Mouse (Mus musculus): Measurements from ENCODE around the gene Psmb6.

Psmb6 gene

GRCm38 (mm10) chr11:70525184-70525678, at the start of gene Psmb6:
Psmb6 (plus strand) TSS chr11:70525367.
- DNase-seq (ENCODE audit: low read depth in 2 of 2, low spot score in 2 of 2): peak; percentile 84 to 87

DNA sequence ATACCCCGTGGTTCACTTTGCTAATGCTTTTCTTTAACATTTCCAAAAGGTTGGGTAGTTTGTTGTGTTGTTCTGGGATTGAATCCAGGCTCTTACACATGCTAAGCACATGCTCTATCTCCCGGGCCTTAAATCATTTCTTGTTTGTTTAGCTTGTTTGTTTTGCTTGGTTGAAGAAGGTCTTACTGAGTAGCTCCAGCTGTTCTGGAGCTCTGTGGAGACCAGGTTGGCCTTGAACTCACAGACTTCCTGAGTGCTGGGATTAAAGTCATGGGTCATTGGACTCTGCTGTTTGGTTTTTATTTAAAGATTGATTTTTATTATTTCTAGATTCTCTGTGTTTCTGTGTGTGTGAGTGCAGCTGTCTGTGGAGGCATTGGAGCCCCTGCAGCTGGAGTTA, 39.7 kb upstream of the Psmb6 start:
- DNase-seq (ENCODE audit: low read depth in 2 of 2, low spot score in 2 of 2): no peak

DNA sequence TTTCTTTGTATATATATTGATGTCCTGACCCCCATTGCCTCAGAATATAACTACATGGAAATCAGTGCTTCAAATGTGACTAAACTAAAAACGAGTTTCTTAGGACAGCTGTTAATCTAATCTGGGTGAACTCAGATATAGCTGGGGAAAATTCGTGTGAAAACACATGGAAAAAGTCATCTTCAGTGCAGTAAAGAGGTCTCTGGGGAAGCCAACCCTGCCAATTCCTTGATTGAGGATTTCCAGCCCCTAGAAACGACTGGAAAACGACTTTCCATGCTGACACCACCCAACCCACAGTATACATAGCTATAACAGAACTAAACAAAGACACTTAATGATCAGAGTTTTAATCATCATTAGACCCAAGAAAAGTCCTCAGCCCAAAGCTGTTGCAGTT, 37.4 kb upstream of the Psmb6 start:
- no peak for DNase-seq (ENCODE audit: low read depth in 2 of 2, low spot score in 2 of 2)

DNA sequence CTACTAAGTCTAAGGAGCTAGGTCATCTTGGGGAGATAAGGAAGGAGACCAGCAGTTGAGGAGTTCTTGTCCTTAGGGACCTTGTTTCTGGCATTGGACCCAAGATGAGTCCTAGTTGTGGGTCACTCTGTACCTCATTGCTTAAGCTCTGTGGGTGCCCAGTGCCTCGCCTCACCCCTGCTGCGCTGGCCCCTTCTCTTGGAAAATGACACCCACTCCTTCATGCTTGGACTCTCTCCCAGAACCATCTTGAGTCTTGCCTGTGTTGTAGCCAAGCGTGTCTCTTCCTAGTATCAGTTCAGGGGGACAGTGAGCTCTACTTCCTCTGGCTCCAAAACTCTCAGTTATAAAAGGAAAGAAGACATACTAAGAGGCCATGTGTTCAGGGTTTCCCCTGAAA, 36.0 kb upstream of the Psmb6 start:
- no peak for DNase-seq (ENCODE audit: low read depth in 2 of 2, low spot score in 2 of 2)

DNA sequence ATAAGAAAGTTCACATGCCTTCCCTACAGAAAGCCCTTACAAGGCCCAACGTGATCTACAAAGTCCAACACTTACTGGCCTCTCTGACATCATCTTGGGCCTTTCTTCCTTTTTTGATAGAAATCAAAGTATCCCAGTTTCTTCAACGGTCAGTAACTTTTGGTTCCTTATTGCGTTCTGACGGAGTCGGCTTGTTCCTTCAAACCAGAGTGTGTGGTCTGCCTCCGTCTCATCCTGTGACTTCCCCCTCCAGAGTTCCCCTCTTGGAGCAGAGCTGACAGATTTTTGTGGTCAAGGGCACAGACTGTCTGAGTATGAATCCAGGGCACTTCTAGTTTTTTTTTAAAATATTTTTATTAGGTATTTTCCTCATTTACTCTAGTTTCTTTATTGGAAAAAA, 35.5 kb upstream of the Psmb6 start:
- DNase-seq (ENCODE audit: low read depth in 2 of 2, low spot score in 2 of 2): no peak

DNA sequence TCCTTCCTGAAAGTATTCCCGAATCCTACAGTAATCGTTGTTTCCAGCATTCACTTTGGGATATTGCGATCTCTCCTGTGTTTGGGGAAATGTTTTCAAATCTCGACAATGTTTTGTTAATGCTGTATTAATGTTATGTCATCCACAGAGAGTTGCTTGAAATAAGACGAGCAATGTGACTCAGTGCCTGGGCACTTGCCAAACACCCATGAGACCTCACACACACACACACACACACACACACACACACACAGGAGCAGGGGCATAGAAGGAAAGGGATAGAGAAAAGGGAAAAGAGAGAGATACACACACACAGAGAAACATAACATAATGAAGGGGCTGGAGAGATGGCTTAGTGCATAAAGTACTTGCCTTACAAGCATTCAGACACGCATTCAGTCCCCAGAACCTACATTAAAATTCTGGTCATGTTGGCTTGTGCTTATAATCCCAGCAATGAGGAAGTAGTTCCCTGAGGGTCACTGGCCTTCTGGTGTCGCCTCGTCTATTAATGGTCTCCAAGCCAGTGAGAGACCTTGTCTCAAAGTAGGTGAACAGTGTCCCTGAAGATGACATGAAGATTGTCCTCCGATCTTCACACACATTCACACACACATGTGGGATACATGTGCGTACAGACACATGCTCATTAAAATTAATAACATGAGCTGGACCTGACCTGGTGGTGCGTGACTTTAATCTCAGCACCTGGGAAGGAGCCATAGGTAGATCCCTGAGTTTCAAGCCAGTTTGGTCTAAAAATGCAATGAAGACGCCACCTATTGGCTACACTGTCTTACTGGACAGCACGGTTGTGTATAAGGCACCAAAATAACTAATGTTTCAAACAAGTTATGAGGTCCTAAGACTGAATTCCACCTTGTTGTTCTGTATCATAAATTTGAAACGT, 25.3 kb upstream of the Psmb6 start:
- DNase-seq (ENCODE audit: low read depth in 2 of 2, low spot score in 2 of 2): no peak

DNA sequence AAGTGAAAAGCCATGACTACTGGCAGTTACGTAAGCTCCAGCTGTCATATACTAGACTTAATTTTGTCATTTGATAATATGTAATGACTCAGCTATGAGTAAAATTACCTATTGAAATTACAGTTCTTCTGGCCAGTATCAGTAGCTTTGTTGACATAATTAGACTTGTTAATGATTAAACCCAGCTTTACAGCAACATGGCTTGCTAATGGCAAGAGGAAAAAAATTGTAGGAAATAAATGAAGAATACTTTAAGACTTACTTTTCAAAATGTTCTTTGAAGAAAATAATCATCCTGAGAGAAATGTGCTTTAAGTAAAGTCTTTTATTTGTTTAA, 24.7 kb upstream of the Psmb6 start:
- no peak for DNase-seq (ENCODE audit: low read depth in 2 of 2, low spot score in 2 of 2)

DNA sequence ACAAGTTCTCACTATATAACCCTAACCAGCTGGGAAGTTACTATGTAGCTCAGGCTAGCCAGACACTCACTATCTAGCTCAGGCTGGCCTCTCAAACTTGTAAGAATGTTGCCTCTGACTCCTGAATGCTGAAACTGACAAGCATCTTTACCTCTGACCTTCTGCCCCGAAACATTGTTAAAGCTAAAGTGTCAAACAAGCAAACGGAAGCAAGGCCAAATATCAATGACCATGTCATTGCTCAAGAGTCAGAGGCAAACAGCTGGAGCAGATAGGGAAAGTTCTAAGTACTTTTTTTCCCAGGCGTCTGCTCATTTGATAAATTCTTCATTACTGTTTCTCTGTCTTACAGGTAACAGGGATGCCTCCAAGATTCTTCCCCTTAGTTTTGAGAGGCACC, 23.1 kb upstream of the Psmb6 start:
- no peak for DNase-seq (ENCODE audit: low read depth in 2 of 2, low spot score in 2 of 2)

DNA sequence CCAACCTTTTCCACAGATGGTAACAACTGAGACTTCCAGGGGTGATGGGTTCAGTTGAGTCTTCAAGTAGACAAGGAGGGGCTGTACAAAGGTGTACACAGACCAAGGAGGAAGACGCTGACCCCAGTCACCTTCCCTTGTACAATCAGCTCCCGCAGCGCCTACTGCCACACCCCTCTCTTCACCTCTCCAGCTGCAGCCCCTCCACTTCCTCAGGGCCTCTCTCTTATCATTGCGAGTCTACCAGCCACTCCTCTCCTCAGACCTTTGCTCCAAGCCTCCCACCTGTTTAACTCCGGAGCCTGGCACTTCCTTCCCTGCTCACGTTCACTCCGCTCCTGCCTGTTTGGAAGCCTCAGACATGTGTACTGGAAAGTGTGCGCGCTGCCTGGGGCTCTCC, 20.2 kb upstream of the Psmb6 start, which contains the start of gene Tm4sf5:
Gene Tm4sf5 (plus strand): TSS at position 275 of the 400 bp plus-strand sequence.
- no peak for DNase-seq (ENCODE audit: low read depth in 2 of 2, low spot score in 2 of 2)

DNA sequence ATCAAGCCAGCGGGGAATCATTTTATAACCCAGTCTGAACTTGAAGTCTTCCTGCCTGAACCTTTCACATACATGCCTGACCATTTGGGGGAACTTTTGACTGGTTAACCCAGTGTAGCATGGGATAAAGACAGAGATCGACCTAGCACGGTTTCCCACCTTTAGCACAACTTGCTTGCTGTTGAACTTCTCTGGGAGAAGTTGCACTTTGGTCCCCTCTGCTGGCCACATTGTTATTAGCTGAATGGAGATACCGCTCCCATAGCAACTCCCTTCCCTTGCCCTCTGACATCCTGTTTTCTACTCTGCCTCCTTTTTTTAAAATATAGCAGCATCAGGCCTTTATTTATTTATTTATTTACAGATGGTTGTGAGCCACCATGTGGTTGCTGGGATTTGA, 18.8 kb upstream of the Psmb6 start:
- DNase-seq (ENCODE audit: low read depth in 2 of 2, low spot score in 2 of 2): peak; percentile 62 to 79

GRCm38 (mm10) chr11:70506962-70507515, 18.1 kb upstream of the Psmb6 start:
- DNase-seq (ENCODE audit: low read depth in 2 of 2, low spot score in 2 of 2): no peak

DNA sequence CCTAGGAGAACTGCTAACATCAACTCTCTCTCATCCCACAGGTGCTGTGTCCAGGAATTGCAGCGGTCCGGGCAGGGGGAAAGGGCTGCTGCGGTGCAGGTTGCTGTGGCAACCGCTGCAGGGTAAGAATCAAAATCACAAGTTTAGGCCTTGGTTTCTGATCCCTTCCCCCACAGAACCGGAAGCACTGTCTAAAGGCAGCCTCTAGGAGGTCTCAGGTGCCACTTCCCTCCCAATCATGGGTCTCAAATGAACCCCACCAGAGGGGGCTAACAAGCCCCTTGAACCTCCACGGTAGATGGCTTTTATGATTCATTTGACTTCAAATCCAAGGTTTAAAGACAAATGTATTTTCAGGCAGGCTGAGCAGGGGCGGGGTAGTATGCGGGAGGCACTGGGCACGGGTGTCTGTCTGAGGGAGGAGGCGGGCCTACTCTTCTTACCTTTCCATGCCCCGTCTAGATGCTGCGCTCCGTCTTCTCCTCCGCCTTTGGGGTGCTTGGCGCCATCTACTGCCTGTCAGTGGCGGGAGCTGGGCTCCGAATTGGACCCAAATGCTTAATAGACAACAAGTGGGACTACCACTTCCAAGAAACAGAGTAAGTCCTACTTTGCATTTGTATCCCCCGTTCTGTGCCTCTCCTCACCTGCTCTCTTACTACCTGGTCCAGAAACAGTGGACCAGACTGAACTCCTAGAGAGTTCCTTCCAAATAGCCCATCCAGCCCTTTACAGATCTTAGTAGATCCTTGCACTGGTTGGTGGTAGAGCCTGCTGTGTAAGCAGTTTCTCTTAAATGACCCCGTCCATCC, 15.2 kb upstream of the Psmb6 start:
- DNase-seq (ENCODE audit: low read depth in 2 of 2, low spot score in 2 of 2): peak; percentile 35 to 53

DNA sequence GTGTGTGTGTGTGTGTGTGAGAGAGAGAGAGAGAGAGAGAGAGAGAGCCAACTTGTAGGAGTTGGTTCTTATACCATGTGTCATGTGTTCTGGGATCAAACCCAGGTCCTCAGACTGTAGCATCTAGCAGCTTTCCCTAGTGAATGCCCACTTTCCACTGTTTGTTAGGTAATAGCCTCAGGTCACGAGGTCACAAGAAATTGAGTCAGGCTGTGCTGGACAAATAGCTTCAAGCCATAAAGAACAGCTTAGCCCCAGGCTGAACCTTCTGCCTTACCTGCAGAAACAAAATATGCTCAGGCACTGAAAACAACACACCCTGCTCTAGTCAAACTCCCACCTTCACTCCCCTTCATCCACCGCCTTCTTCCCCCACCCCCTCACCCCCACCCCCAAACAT, 13.9 kb upstream of the Psmb6 start:
- no peak for DNase-seq (ENCODE audit: low read depth in 2 of 2, low spot score in 2 of 2)

DNA sequence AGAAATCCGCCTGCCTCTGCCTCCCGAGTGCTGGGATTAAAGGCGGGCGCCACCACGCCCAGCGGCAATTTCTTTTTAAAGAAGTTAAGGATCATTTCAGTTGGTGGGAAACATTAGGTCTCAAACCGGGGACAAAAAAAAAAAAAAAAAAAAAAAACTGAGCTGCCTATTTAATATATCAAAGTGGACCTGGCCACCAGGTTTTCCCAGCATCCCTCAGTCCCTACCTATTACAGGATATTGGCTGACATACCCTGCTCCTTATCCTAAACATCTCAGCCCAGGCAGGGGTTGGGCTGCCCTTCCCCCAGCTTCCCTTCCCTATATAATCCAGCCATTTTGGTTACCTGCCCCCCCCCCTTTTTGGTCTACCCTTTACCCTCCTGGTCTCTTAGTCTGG, 13.3 kb upstream of the Psmb6 start:
- DNase-seq (ENCODE audit: low read depth in 2 of 2, low spot score in 2 of 2): no peak

GRCm38 (mm10) chr11:70512709-70513342, 12.3 kb upstream of the Psmb6 start:
- DNase-seq (ENCODE audit: low read depth in 2 of 2, low spot score in 2 of 2): no peak

- DNase-seq (ENCODE audit: low read depth in 2 of 2, low spot score in 2 of 2): no peak
Measured at GRCm38 (mm10) chr11:70513520-70513919, 11.6 kb upstream of the Psmb6 start.

- no peak for DNase-seq (ENCODE audit: low read depth in 2 of 2, low spot score in 2 of 2)
Measured at GRCm38 (mm10) chr11:70514288-70514687, 10.9 kb upstream of the Psmb6 start, which contains the start of gene Vmo1. Vmo1 (minus strand) TSS chr11:70514616.

GRCm38 (mm10) chr11:70516352-70516751, 8.8 kb upstream of the Psmb6 start:
- DNase-seq (ENCODE audit: low read depth in 2 of 2, low spot score in 2 of 2): peak; percentile 35 to 43

GRCm38 (mm10) chr11:70518436-70518835, 6.7 kb upstream of the Psmb6 start:
- DNase-seq (ENCODE audit: low read depth in 2 of 2, low spot score in 2 of 2): no peak

GRCm38 (mm10) chr11:70518923-70519322, 6.2 kb upstream of the Psmb6 start, which contains the start of gene Gltpd2:
Gltpd2 (plus strand) TSS chr11:70519196.
- DNase-seq (ENCODE audit: low read depth in 2 of 2, low spot score in 2 of 2): no peak

- DNase-seq (ENCODE audit: low read depth in 2 of 2, low spot score in 2 of 2): no peak
Measured at GRCm38 (mm10) chr11:70520178-70520769, 4.9 kb upstream of the Psmb6 start.
